Mouse (Mus musculus) kidney, postnatal 10 days (tissue): ENCODE measurements around the gene Tmod4.
A peak's percentile ranks its signal among the peaks of the same experiment; 100 is the strongest.
"Not testable (repeated sequence)": the region's sequence is repeated elsewhere in the genome, so short reads cannot be mapped to it uniquely, and the experiment has no call there.

Experiments used
- DNase-seq: peaks from one replicate; pipeline ENCODE4 v3.0.0; 2021; ENCODE audit warnings: mixed read lengths

Gene Tmod4

GRCm38 (mm10) chr3:95124246-95124645 lies at the start of gene Tmod4:
Gene Tmod4, plus strand, starts transcription at chr3:95124476.
- DNase-seq = no peak

GRCm38 (mm10) chr3:95088071-95088470 lies 36.2 kb upstream of the Tmod4 start:
- no peak for DNase-seq

- DNase-seq = no peak
Measured at GRCm38 (mm10) chr3:95100854-95101253, 23.4 kb upstream of the Tmod4 start.

- no peak for DNase-seq
Measured at GRCm38 (mm10) chr3:95105121-95105520, 19.2 kb upstream of the Tmod4 start.

- no peak for DNase-seq
Measured at GRCm38 (mm10) chr3:95105586-95106337, 18.5 kb upstream of the Tmod4 start.

- DNase-seq = peak; percentile 98
Measured at GRCm38 (mm10) chr3:95106338-95107117, 17.7 kb upstream of the Tmod4 start, which contains the start of gene Pip5k1a. Gene Pip5k1a, minus strand, starts transcription at chr3:95106930.

- not testable (repeated sequence) for DNase-seq
Measured at GRCm38 (mm10) chr3:95107308-95107707, 17.0 kb upstream of the Tmod4 start.

- DNase-seq = no peak
Measured at GRCm38 (mm10) chr3:95107898-95108297, 16.4 kb upstream of the Tmod4 start.

- peak; percentile 94 for DNase-seq
Measured at GRCm38 (mm10) chr3:95110911-95111726, 13.2 kb upstream of the Tmod4 start, which contains the start of gene Vps72. Gene Vps72, plus strand, starts transcription at chr3:95111022.

GRCm38 (mm10) chr3:95112760-95113159 lies 11.5 kb upstream of the Tmod4 start:
- DNase-seq = no peak

GRCm38 (mm10) chr3:95117751-95118150 lies 6.5 kb upstream of the Tmod4 start:
- no peak for DNase-seq

GRCm38 (mm10) chr3:95121580-95121979 lies 2.7 kb upstream of the Tmod4 start:
- DNase-seq = no peak

GRCm38 (mm10) chr3:95124972-95125371 lies 696 bp downstream of the Tmod4 start:
- peak; percentile 76 for DNase-seq

- DNase-seq = peak; percentile 66
Measured at GRCm38 (mm10) chr3:95129226-95129651, 5.0 kb downstream of the Tmod4 start.

GRCm38 (mm10) chr3:95130081-95130480 lies 5.8 kb downstream of the Tmod4 start:
- DNase-seq = no peak

- DNase-seq = not testable (repeated sequence)
Measured at GRCm38 (mm10) chr3:95132389-95132788, 8.1 kb downstream of the Tmod4 start.

GRCm38 (mm10) chr3:95133176-95133575 lies 8.9 kb downstream of the Tmod4 start:
- no peak for DNase-seq

- peak; percentile 92 for DNase-seq
Measured at GRCm38 (mm10) chr3:95133680-95134101, 9.4 kb downstream of the Tmod4 start, which contains the start of the genes Scnm1 and Lysmd1. Gene Scnm1, minus strand, starts transcription at chr3:95134011. Gene Lysmd1, plus strand, starts transcription at chr3:95134088.

GRCm38 (mm10) chr3:95134133-95134532 lies 9.9 kb downstream of the Tmod4 start:
- not testable (repeated sequence) for DNase-seq

- peak; percentile 84 for DNase-seq
Measured at GRCm38 (mm10) chr3:95135023-95135422, 10.7 kb downstream of the Tmod4 start.

- no peak for DNase-seq
Measured at GRCm38 (mm10) chr3:95135433-95136052, 11.3 kb downstream of the Tmod4 start.

GRCm38 (mm10) chr3:95136336-95136735 lies 12.1 kb downstream of the Tmod4 start:
- DNase-seq = no peak
